Mouse (Mus musculus): ENCODE measurements around the gene Kcnd3. TPM values are rescaled to one million over a fixed set of nuclear protein-coding genes. Genes with fewer than 3 reads are reported as not detected.
A peak's percentile ranks its signal among the peaks of the same experiment; 100 is the strongest.
"Not testable (repeated sequence)": the region's sequence is repeated elsewhere in the genome, so short reads cannot be mapped to it uniquely, and the experiment has no call there.

The Kcnd3 gene
- total RNA-seq, 4 experiments from 2014 or later, result 48.0 to 56.8 (median 51.2) TPM

GRCm38 (mm10) chr3:105695476-105696386 lies 243.6 kb downstream of the Kcnd3 start:
- peak in 1 of 2 experiments; percentile 59 for DNase-seq (ENCODE audit: low spot score in 2 of 2)

- DNase-seq (ENCODE audit: low spot score in 2 of 2), result no peak
Measured at GRCm38 (mm10) chr3:105696387-105697147, 244.4 kb downstream of the Kcnd3 start.

- DNase-seq (ENCODE audit: low spot score in 2 of 2), result no peak
Measured at GRCm38 (mm10) chr3:105697148-105697441, 245.0 kb downstream of the Kcnd3 start.

- DNase-seq (ENCODE audit: low spot score in 2 of 2), result no peak
Measured at GRCm38 (mm10) chr3:105698311-105698710, 246.2 kb downstream of the Kcnd3 start.

- no peak for DNase-seq (ENCODE audit: low spot score in 2 of 2)
Measured at GRCm38 (mm10) chr3:105699241-105699933, 247.3 kb downstream of the Kcnd3 start.

GRCm38 (mm10) chr3:105700786-105701185 lies 248.7 kb downstream of the Kcnd3 start:
- DNase-seq (ENCODE audit: low spot score in 2 of 2), result not testable (repeated sequence)

- no peak for DNase-seq (ENCODE audit: low spot score in 2 of 2)
Measured at GRCm38 (mm10) chr3:105701399-105701798, 249.3 kb downstream of the Kcnd3 start.

GRCm38 (mm10) chr3:105703571-105703970 lies 251.4 kb downstream of the Kcnd3 start:
- no peak for DNase-seq (ENCODE audit: low spot score in 2 of 2)

GRCm38 (mm10) chr3:105704031-105705008 lies 252.2 kb downstream of the Kcnd3 start, which contains the start of gene Inka2:
Gene Inka2, plus strand, starts transcription at chr3:105704599.
- DNase-seq (ENCODE audit: low spot score in 2 of 2), result peak in 1 of 2 experiments; percentile 82

- peak in 1 of 2 experiments; percentile 92 for DNase-seq (ENCODE audit: low spot score in 2 of 2)
Measured at GRCm38 (mm10) chr3:105705061-105705549, 253.0 kb downstream of the Kcnd3 start.

GRCm38 (mm10) chr3:105705561-105705960 lies 253.4 kb downstream of the Kcnd3 start:
- DNase-seq (ENCODE audit: low spot score in 2 of 2), result no peak

- peak in 1 of 2 experiments; percentile 84 for DNase-seq (ENCODE audit: low spot score in 2 of 2)
Measured at GRCm38 (mm10) chr3:105706366-105707020, 254.4 kb downstream of the Kcnd3 start.

- DNase-seq (ENCODE audit: low spot score in 2 of 2), result peak in 1 of 2 experiments; percentile 4
Measured at GRCm38 (mm10) chr3:105707590-105707989, 255.5 kb downstream of the Kcnd3 start.

GRCm38 (mm10) chr3:105710246-105710645 lies 258.1 kb downstream of the Kcnd3 start:
- DNase-seq (ENCODE audit: low spot score in 2 of 2), result no peak

GRCm38 (mm10) chr3:105711741-105712140 lies 259.6 kb downstream of the Kcnd3 start:
- DNase-seq (ENCODE audit: low spot score in 2 of 2), result no peak

- no peak for DNase-seq (ENCODE audit: low spot score in 2 of 2)
Measured at GRCm38 (mm10) chr3:105712827-105713226, 260.7 kb downstream of the Kcnd3 start.

- no peak for DNase-seq (ENCODE audit: low spot score in 2 of 2)
Measured at GRCm38 (mm10) chr3:105714091-105714819, 262.1 kb downstream of the Kcnd3 start.

- DNase-seq (ENCODE audit: low spot score in 2 of 2), result no peak
Measured at GRCm38 (mm10) chr3:105714820-105715167, 262.7 kb downstream of the Kcnd3 start.

GRCm38 (mm10) chr3:105716353-105717000 lies 264.3 kb downstream of the Kcnd3 start:
- peak in 1 of 2 experiments; percentile 72 for DNase-seq (ENCODE audit: low spot score in 2 of 2)

All from left cerebral cortex, adult 8-10 months (tissue).